Mouse (Mus musculus) spleen, adult 12 weeks (tissue): ENCODE data around the gene Tbxa2r.

Source experiments
- DNase-seq: peaks from one replicate; pipeline ENCODE4 v3.0.0; 2022; ENCODE audit warnings: low spot score

Tbxa2r gene

DNA sequence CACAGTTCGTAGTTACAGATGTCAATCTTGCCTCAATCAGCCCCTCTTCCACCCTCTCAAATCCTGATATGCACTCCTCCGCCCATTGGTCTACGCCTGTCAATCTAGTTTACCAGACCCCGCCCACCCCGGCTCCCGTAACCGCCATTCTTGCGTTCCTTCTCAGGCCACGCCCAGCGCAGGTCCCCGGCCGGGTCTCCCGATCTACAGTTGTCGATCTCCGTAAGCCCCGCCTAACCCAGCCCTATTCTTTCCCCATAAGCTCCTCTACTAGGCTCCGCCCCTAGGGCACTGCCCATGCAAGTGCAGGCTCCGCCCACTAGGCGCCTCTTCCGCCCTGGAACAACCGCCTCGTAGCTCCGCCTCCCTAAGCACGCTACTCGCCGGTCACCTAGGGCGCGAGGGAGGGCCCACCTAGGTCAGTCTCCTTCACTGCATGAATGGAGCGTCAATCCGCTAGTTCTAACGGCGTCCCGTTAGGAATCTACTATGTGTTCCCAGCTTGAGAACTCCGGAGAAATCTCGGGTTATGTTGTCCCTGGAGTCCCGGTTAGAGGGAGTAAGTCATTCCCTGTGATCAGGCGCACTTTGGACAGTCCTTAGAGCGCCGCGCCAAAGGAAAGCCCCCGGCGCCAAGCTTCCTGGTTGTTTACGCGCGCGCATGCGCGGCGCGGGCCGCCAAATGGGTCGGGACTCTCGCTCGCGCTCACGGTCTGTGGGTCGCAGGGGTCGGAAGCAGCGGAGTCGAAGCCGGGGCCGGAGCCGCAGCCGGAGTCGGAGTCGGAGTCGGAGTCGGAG, 7.8 kb upstream of the Tbxa2r start, which contains the start of gene Cactin:
Gene Cactin (plus strand): TSS at position 554 of the 798 bp plus-strand sequence.
- peak; percentile 98 for DNase-seq

DNA sequence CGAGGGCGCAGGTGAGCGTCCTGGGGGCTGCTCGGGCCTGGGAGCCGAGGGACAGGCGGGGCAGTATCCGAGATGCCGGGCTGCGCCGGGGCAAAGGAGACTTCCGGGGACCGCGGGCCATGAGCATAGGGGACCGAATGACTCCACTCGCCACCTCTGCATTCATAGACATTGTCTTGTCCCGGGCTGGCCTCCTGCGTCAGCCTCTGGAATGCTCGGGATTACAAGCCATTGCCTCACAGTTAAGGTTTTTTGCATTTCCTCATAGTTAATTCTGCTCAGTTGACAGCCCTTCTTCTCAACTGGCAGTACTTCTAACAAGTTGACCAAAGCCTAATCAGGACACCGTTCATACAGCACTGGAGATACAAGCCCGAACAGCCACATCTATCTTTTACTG, 7.1 kb upstream of the Tbxa2r start:
- DNase-seq, result no peak

DNA sequence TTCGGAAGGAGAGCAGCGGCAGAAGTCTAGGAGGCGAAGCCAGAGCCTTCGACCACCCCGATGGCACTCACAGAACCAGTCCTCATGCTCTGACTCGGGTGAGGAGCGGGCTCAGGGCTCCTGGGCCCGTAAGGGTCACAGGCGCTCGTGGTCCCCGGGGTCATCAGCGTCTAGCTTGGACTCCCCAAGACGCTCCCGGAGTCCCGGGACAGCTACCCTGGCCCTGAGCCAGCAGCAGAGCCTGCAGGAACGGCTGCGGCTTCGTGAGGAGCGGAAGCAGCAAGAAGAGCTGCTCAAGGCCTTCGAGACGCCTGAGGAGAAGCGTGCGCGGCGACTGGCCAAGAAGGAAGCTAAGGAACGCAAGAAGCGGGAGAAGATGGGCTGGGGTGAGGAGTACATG, 6.1 kb upstream of the Tbxa2r start:
- DNase-seq, result no peak

DNA sequence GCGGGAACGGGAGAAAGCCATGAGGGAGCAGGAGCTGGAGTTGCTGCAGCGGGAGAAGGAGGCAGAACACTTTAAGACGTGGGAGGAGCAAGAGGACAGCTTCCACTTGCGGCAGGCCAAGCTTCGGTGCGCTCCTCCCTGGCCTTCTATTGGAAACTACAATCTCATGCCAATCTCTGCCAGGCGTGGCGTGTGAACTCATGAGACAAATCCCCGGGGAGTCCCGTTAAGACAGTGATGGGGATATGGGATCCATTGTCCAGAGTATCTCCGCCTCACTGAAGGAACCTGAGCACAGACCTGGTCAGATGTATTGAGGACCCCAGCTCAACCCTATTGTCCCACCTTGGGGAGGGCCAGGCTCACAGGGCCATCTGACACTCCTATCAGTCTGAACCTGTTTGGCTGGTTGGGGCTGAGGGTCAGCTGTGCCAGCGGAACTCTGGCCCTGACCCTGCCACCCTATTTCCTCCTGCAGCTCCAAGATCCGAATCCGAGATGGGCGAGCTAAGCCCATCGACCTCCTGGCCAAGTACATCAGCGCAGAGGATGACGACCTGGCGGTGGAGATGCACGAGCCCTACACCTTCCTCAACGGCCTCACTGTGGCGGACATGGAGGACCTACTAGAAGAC, 5.3 kb upstream of the Tbxa2r start:
- no peak for DNase-seq

- no peak for DNase-seq
Observed at GRCm38 (mm10) chr10:81323791-81324530, 4.6 kb upstream of the Tbxa2r start.

DNA sequence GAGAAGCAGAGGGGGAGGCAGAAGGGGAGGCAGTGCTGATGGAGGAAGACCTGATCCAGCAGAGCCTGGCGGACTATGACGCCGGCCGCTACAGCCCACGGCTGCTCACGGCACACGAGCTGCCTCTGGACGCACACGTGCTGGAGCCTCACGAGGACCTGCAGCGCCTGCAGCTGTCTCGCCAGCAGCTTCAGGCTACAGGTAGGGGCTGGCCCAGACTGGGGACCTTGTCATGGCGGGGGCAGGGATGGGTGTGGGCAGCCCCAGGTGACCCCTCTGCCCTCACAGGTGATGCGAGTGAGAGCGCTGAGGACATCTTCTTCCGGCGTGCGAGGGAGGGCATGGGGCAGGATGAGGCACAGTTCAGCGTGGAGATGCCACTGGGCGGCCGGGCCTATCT, 3.4 kb upstream of the Tbxa2r start:
- no peak for DNase-seq

DNA sequence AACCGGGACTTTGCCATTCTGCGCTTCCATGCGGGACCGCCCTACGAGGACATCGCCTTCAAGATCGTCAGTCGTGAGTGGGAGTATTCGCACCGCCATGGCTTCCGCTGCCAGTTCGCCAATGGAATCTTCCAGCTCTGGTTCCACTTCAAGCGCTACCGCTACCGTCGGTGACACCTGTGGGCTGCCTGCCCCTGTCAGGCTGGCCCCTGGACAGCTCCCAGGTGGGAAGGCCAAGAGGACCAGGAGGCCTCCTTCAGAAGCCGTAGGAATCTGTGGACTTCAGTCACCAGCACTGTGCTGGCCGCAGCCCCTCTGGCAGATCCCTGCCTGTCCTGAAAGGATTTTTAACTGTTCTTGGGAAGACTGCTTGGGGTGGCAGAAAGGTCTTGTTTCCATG, 2.8 kb upstream of the Tbxa2r start:
- no peak for DNase-seq

DNA sequence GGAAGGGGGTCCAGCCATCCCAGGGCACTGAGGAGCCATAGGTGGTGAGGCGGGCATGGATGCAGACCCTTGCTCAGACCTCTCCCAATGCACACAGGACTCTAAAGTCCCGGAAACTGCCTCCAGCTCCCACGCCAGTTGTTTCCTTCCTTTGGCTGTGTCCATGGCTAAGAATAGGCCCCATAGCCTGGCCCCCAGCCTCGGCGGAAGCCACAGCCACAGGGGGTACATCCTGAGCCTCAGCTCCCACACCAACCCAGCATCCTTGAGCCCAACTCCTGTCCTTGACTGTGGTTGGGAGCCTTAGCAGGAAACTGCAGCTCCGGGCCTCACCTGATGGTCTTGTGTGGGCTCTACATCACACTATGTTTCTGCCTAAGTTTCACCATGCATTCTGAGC, 1.7 kb upstream of the Tbxa2r start:
- DNase-seq, result no peak

DNA sequence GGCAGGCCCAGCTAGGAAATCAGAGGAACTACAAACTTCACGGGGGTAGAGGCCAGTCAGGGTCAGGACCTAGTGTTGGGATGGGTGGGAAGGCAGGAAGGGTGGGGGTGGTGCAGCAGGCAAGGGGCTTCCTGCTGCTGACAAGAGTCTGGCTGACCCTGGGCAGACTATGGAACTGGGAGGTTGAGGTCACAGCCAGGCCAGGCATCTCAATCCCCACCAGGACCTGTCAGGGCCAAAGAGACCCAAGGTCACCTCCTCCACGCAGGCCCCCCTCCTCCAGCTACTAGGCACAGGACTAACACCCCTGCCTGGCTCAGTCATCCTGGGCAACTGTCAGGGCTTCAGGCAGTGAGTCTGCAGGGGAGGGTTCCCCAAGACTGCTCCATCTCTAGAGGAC, 572 bp upstream of the Tbxa2r start:
- DNase-seq, result no peak

DNA sequence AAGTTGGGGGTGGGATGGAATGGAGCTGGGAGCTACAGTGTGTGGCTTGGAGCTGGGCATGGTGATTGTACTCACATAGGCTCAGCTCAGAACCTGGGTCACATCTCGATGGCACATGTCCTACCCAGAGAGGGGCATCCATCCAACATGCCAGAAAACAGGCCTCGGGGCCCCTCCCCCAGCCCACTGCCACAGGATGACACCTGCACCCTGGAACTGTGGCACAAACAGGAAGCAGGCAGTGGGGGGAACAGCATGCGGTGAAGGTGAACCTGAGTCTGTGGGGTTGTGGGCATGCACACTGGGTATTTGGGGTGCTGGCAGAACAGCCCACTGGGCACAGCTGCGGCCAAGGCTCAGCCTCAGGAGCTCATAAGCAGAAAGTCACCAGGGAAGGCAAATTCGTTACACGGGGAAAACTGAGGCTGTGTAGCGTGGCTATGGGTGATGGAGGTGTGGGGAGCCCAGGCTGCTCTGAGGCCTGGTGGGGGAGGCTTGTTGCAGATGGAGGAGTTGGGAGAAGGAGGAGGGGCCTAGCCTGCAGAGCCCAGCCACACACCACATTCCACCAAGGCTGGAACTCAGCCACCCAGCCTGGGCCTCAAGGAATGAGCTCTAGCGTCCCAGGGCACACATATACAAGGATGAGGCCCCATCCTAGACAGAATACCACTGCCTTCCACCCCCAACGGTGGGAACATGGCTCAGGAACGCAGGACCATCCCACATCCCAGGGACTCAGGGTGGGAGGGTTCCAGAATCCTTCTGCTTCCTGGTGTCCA, 854 bp downstream of the Tbxa2r start:
- DNase-seq, result no peak

GRCm38 (mm10) chr10:81330007-81330406, 1.5 kb downstream of the Tbxa2r start:
- no peak for DNase-seq

- no peak for DNase-seq
Observed at GRCm38 (mm10) chr10:81332277-81332676, 3.7 kb downstream of the Tbxa2r start.

GRCm38 (mm10) chr10:81334324-81334723, 5.8 kb downstream of the Tbxa2r start:
- DNase-seq, result no peak

DNA sequence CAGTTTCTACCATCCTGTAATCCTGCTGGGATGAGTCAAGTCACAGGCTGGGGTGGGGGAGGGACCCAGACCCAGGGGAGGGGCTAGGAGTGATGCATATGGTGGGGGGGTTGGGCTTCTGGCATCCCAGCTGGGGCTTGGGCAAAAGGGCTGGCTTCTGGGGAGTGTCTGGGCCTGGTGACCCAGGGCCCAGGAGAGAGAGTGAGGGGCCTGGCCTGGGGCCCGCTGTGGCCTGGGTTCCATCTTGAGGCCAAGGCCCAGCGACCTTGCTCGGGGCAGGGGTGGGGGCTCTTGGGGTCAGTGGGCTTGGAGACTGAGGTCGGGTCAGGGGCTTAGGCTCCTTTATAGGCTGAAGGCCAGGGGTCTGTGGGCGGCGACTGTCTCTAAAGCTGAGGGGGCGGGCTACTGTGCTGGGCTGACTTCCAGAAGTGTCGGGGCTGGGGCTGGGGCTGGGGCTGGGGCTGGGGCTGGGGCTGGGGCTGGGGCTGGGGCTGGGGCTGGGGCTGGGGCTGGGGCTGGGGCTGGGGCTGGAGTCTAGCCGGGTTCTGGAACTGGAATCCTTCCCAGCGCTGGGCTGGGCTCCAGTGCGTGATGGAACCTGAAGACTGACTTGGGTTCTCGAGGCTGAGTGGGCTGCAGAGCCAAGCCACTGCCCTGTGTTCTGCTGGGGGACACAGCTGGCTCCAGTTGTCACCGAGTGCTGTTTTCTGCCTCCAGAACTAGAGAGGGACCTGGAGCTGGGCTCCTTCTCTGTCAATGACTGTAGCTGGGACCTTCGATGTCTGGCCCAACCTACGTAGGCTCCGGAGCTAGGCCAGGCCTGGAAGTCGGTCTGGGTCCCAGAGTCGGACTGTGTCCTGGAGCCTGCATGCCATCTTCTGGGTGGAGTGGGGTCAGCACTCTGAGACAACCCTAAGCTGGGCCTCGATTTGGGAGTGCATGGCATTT, 7.1 kb downstream of the Tbxa2r start:
- no peak for DNase-seq

DNA sequence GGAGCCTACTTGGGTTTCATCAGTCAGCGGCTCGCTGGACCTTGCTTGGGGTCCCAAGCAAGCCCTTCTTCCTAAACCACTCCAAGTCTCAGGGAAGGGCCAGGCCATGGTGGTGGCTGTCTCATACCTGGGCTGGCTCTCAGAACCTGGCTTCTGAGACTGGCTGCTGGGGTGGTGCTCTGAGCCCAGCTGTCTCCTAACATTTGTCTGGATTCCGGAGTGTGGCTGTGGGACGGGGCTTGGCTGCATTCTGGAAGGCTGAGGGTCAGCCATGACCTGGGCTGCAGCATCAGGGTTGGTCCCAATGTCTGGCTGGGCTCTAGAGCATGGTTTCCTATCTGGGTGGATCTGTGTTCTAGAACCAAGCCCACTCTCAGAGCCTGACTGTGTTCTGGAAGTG, 8.0 kb downstream of the Tbxa2r start:
- DNase-seq, result no peak

DNA sequence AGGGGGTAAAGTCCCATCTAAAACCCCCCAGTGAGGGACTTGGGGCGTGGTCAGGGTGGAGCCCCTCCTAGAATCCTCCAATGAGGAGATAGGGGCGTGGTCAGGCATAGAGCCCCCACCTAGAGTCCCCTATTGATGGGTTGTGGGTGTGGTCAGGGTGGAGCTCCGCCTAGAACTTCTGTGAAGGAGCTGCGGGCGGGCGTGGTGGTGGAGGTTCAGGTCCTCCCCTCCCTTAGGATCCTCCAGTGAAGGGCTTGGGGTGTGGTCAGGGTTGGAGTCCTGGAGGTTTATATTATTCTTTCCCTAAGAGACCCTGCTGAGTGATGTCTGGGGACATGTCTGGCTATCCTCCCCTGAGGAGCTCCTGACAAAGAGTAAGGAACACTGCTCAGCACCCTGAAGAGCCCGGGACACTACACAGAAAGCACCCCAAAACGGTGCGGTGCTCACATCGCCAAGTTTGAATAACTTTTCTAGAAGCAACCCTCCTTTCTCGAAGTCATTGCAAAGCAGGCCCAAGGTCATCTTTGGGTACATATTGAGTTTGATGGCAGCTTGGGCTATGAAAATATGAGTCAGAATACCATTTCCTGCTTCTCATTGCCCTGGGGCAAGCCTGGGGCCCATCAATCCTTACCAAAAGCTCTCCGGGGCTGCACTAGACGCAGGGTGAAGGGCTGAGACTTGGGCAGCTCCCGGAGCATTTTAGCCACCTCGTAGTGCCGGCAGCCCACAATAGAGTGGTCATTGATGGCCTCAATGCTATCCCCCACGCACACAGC, 12.2 kb downstream of the Tbxa2r start:
- no peak for DNase-seq

DNA sequence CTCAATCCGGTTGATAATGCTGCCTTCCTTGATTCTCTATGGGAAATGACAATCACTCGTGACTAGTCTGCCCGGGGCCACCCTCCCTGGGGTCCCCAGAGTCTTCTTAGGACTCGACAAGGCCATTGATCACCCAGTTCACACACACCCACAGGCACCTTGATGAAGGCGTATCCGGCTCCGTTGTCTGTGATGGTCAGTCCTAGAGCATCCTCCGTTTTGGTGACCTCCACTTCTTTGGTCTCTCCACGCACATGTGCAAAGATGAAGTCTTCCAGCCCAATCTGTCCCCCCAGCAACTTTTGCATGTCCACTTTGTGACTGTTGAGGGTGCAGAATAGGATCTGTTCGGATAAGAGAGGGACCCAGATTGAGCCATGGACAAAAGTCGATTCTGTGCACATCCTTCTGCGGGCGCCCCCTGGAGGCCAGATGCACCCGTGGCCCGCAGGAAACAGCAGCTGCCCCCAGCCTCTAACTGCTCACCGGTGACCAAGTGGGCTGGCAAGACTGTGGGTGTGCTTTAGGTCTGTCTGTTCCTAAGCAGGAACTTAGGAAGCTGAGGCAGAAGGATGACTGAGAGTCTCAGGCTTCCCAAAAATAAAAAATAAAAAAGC, 12.9 kb downstream of the Tbxa2r start:
- DNase-seq, result no peak

GRCm38 (mm10) chr10:81342686-81343505, 14.4 kb downstream of the Tbxa2r start, which contains the start of gene Gipc3:
TSS of gene Gipc3 (minus strand) at chr10:81343266.
- DNase-seq, result no peak
